Mouse (Mus musculus) kidney, embryonic 14.5 days (tissue): ENCODE measurements around the gene Cd2bp2. TPM values are rescaled to one million over a fixed set of nuclear protein-coding genes. Genes with fewer than 3 reads are reported as not detected.

Source experiments
- ATAC-seq: fragments of 200-750 bp; cut with Nextera tagmentation; 2 replicates; pipeline ENCODE4 v1.8.0; 2017; ENCODE audit warnings: moderate number of reproducible peaks, mild to moderate bottlenecking, moderate TSS enrichment, moderate library complexity; ENCODE audit not compliant: low FRiP score, low TSS enrichment
- H3K27ac ChIP-seq: fragments of 300-500 bp; sonication (generic); 2 replicates; pipeline ENCODE4 v1.5.1; 2014; ENCODE audit warnings: low read depth, mild to moderate bottlenecking, low read length, moderate library complexity, mixed read lengths
- H3K27me3 ChIP-seq: fragments of 300-500 bp; sonication (generic); 2 replicates; pipeline ENCODE4 v1.6.1; 2014; ENCODE audit warnings: mild to moderate bottlenecking, low read length; ENCODE audit not compliant: control insufficient read depth, insufficient read depth
- H3K36me3 ChIP-seq: fragments of 300-500 bp; sonication (generic); 2 replicates; pipeline ENCODE4 v1.6.1; 2014; ENCODE audit warnings: low read length, mixed read lengths; ENCODE audit not compliant: control insufficient read depth, insufficient read depth
- H3K4me1 ChIP-seq: fragments of 300-500 bp; sonication (generic); 2 replicates; pipeline ENCODE4 v1.6.1; 2014; ENCODE audit warnings: low read length, mixed read lengths; ENCODE audit not compliant: control insufficient read depth, insufficient read depth
- H3K4me2 ChIP-seq: fragments of 300-500 bp; sonication (generic); replicated peaks from 2 replicates; pipeline ENCODE4 v1.6.1; 2014; ENCODE audit warnings: low read depth, mild to moderate bottlenecking, low read length
- H3K4me3 ChIP-seq: fragments of 300-500 bp; sonication (generic); 2 replicates; pipeline ENCODE4 v1.5.1; 2014; ENCODE audit warnings: mild to moderate bottlenecking, low read length
- H3K9ac ChIP-seq: fragments of 300-500 bp; sonication (generic); 2 replicates; pipeline ENCODE4 v1.6.1; 2014; ENCODE audit warnings: low read depth, mild to moderate bottlenecking, low read length, moderate library complexity
- H3K9me3 ChIP-seq: fragments of 300-500 bp; sonication (generic); 2 replicates; pipeline ENCODE4 v1.6.1; 2016; ENCODE audit warnings: low read length; ENCODE audit not compliant: control insufficient read depth
- WGBS: fragments of 180-500 bp; shearing (Covaris S2); extraction: QIAGEN DNeasy Blood & Tissue Kit; methylation state at CpG from one replicate; pipeline ENCODE4 v1.1.7; 2014; 5-methylcytosine and 5-hydroxymethylcytosine counted together
- polyA plus RNA-seq: library from polyadenylated mRNA; unstranded; fragments of >200 nt; fragmentation: Nextera tagmentation; extraction: Ambion mirVana; gene quantifications from 2 replicates; pipeline ENCODE4 v1.2.1, GENCODE M21; 2014

Gene Cd2bp2
- polyA plus RNA-seq, 1 experiment from 2014 or later: 57.6 TPM

DNA sequence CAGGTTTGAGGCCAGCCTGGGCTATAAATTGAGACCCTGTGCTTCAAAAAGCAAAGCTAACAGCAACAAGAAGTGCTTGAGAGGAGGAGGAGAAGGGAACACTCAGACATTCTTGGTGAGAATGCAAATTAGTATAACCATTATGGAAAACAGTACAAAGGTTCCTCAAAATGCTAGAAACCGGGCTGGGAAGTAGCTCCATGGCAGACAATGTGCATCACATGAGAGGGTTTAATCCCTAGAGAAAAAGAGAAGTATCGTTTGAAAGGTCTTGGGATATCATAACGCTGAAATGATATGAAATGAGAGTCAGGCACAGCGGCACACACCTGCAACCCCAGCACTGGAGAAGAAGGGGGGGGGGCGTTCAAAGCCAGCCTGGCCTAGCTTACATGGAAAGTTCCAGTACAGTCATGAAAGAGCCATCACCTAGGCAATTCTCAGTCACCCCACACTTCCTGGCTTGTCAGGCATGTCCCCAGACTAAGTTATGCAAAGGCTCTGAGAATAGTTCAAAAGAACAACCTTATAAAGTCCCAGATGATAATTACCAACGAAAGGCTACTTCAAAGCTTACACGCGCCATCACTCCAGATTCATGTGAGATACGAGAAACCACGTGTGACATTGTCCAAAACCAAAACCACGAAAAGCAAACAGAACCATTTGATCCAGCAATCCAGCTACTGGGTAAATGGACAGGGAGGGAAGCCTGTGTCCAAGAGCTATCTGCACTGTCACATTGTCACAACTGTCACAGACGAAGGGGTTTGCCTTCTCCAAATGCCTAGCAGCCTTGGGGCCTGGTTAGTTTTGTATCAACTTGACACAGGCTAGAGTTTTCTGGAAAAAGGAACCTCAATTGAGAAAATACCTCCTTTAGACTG lies 30.0 kb downstream of the Cd2bp2 start:
- H3K4me2 ChIP-seq: no peak overlapping the region
- 79% methylated on average over 12 of the region's 12 CpGs for WGBS
- H3K27me3 ChIP-seq: no peaks in the 10 kb centered on the region
- no peak overlapping the region for H3K4me3 ChIP-seq
- no peaks in the 10 kb centered on the region for H3K9me3 ChIP-seq
- no peaks in the 10 kb centered on the region for H3K4me1 ChIP-seq
- no peak for ATAC-seq
- H3K36me3 ChIP-seq: no peaks in the 10 kb centered on the region
- H3K27ac ChIP-seq: no peak overlapping the region
- no peak overlapping the region for H3K9ac ChIP-seq

DNA sequence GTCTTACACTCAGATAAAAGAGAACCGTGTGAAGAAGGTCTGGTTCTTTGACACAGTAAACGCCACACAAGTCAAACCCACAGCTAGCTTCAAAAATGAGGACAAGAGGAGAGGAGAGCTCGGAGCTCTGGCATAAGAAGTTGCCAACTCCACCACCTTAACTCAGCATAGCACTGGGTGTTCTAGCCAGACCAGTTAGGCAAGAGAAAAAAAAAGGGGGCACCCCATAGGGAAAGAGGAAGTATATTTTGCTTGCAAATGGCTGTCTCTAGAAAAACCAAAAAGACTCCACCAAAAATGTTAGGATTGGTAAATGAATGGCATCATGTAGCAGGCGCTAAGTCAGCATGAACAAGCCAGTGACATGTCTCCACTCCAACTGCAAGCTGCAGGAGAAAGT lies 31.8 kb downstream of the Cd2bp2 start:
- ATAC-seq: no peak
- 87% methylated on average over 4 of the region's 4 CpGs for WGBS

DNA sequence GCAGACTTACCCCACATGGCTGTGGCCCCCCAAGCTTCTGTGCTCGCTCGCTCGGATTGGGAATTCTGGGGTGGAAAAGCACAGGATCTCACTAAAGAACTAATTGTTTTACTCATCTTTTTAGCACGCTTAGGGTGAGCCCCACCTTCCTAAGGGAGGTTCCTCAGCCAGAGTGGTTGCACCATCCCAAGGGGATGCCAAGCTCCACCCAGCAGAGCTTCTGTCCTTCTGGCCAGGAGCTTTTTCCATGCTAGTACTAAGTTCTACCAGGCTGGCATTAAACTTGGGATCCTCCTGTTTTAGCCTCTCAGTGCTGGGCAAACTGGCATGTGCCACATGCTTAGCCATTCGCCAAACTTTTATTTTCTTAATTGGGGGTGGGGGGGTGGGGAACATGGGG lies 33.3 kb downstream of the Cd2bp2 start:
- WGBS: 87% methylated on average over 5 of the region's 5 CpGs

More for the DNA sequence above, 31.8 kb downstream of the Cd2bp2 start:
- Histone ChIP-seq H3K4me2 (no peak overlapping the region), H3K4me3 (no peak overlapping the region), H3K36me3 (no peaks in the 10 kb centered on the region), H3K27me3 (no peaks in the 10 kb centered on the region), H3K4me1 (no peaks in the 10 kb centered on the region), H3K9me3 (no peaks in the 10 kb centered on the region), H3K27ac (no peak overlapping the region), H3K9ac (no peak overlapping the region)

DNA sequence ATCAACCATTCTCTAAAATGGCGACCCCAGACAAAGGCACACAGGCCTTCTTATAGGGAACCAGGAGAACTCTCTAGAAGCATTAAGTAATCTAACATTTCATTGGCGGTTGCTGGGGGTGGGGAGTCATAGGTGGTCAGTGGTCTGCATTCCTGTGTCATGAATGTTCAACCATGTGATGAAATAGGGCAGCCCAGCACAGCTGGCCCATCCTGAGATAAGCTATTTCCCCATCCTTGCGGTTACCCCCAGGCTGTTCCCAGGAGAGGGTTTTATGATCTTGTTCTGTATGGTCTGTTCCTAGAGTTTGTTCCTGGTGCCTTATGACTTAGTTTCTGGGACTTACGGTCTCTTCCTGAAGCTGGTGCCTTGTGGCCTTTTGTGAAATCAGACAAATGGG lies 38.3 kb downstream of the Cd2bp2 start:
- no peak for ATAC-seq
- H3K4me1 ChIP-seq: no peaks in the 10 kb centered on the region
- H3K4me2 ChIP-seq: no peak overlapping the region
- no peak overlapping the region for H3K27ac ChIP-seq
- no peaks in the 10 kb centered on the region for H3K9me3 ChIP-seq
- H3K36me3 ChIP-seq: no peaks in the 10 kb centered on the region
- H3K27me3 ChIP-seq: no peaks in the 10 kb centered on the region
- no peak overlapping the region for H3K9ac ChIP-seq
- H3K4me3 ChIP-seq: no peak overlapping the region
- 89% methylated on average over 4 of the region's 4 CpGs for WGBS

More for the DNA sequence above, 33.3 kb downstream of the Cd2bp2 start:
- no peak for ATAC-seq
- Histone ChIP-seq H3K9ac (no peak overlapping the region), H3K4me3 (no peak overlapping the region), H3K27ac (no peak overlapping the region), H3K36me3 (no peaks in the 10 kb centered on the region), H3K9me3 (no peaks in the 10 kb centered on the region), H3K4me1 (no peaks in the 10 kb centered on the region), H3K27me3 (no peaks in the 10 kb centered on the region), H3K4me2 (no peak overlapping the region)

DNA sequence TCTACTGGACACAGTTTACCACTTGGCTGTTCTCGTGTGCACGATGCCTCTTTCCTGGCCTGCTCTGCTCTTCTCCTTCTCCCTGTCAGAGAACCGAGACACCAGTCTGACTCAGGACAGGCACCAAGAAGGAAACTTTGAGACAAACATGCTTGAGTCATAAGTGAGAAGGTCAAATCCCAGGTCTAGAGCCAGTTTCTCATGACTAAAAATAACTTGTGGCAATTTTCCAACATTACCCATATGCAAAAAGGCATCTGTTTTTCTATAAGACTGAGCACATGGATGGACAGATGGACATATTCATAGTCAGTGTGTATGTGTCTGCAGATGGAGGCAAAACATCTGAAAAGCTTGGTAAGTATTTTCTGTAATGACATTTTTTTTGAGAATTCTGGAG lies 42.4 kb downstream of the Cd2bp2 start:
- Histone ChIP-seq H3K27me3 (no peaks in the 10 kb centered on the region), H3K4me3 (no peak overlapping the region)

DNA sequence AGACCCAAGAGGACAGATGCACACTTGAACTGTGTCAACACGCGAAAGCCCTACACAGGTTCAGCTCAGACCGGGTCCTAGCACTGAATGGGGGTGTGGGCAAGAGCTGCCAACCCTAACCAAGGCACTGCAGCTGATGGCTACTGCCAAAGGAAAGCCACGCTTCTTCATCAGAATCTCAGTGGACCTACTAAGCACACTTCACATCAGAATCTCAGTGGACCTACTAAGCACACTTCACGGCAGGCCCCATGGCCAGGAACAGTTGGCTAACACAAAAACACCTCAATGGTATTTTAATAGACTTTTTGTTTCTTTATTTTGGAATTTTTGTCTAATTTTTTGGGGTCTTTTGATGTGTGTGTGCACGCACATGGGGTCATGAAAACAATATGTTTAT lies 43.4 kb downstream of the Cd2bp2 start:
- no peaks in the 10 kb centered on the region for H3K9me3 ChIP-seq
- no peak overlapping the region for H3K27ac ChIP-seq
- H3K4me1 ChIP-seq: no peaks in the 10 kb centered on the region
- ATAC-seq: no peak
- H3K4me3 ChIP-seq: no peak overlapping the region
- H3K27me3 ChIP-seq: no peaks in the 10 kb centered on the region
- no peaks in the 10 kb centered on the region for H3K36me3 ChIP-seq
- H3K4me2 ChIP-seq: no peak overlapping the region
- WGBS: 91% methylated on average over 6 of the region's 6 CpGs
- no peak overlapping the region for H3K9ac ChIP-seq

More for the DNA sequence above, 42.4 kb downstream of the Cd2bp2 start:
- no peaks in the 10 kb centered on the region for H3K36me3 ChIP-seq
- no peak for ATAC-seq
- H3K9ac ChIP-seq: no peak overlapping the region
- no peaks in the 10 kb centered on the region for H3K4me1 ChIP-seq
- H3K4me2 ChIP-seq: no peak overlapping the region
- no peaks in the 10 kb centered on the region for H3K9me3 ChIP-seq
- 69% methylated on average over 3 of the region's 3 CpGs for WGBS
- H3K27ac ChIP-seq: no peak overlapping the region

DNA sequence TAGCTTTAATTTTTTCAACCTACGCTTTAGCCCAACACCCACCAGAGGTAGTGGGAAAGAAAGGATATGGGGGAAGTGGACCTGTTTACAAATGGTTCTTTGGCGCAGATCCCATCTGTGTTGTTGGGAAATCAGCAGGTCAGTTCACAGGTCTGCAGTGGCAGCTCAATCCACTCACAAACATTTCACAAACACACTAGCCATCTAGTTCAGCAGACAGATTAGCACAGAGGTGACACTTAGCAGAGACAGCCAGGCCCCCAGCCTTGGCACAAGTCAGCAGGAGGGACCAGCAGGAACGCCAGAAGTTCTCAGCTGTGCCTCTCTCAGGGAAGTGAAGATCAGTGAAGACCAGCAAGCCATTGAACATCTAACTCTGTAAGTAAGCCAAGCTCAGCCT lies 47.9 kb downstream of the Cd2bp2 start:
- Histone ChIP-seq H3K36me3 (no peaks in the 10 kb centered on the region), H3K9ac (no peak overlapping the region), H3K4me3 (no peak overlapping the region), H3K27me3 (no peaks in the 10 kb centered on the region), H3K27ac (no peak overlapping the region), H3K4me2 (no peak overlapping the region), H3K9me3 (no peaks in the 10 kb centered on the region), H3K4me1 (no peaks in the 10 kb centered on the region)
- 74% methylated on average over 3 of the region's 3 CpGs for WGBS
- ATAC-seq: no peak

DNA sequence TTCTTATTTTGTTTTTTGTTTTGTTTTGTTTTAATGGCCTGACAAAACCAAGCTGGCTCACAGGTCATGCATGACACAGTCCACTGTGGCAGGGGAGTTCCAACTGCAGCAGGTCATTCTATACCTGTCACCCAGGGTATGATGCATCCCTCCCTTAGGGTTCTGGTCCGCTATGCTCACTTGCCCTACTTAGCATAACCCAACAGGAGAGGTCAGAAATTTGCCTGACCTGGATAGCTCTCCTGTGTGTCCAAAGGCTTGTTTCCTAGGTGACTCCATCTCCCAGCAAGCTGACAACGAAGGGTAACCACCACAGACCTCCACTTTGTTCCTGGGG lies 49.6 kb downstream of the Cd2bp2 start:
- H3K27me3 ChIP-seq: no peaks in the 10 kb centered on the region

DNA sequence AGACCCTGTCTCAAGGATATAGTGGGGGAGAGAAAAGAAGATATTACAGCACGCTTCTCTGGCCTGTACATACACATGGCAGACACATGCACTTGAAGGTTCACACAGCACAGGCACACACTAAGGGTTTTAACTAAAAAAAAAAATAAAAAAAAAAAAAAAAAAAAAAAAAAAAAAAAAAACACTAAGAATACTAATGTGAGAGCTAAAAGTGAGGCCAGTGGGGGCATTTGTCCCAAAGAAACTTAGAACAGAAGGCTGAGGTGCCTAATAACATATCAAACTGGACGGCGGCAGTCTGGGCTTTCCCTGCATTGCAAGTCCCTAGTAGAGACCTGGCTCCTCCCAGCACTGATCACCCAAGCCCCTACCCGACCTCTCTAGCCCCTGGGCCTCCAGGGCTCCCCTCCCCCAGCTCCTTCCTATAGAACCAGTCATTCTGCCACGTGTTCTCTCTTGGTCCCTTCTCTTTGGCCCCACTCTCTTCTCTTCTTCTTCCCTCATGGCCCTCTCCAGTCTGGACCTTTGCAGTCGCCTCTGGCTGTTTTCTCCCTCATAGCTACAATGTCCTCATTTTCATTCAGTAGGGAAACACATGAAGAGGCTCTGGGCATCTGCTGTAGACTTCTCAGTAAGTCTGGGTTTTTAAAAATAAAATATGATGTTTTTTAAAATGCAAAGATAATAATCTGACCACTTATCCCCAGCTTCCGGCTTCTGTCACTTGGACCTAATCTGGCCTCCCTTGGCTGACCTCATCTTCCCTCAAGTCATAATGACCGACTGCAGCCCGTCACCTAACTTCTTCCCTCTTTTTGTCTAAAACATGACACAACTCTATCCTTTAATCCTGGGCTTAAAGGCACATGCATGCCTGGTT lies 50.2 kb downstream of the Cd2bp2 start:
- Histone ChIP-seq H3K36me3 (no peaks in the 10 kb centered on the region), H3K4me3 (no peak overlapping the region), H3K9ac (no peak overlapping the region), H3K4me1 (no peaks in the 10 kb centered on the region), H3K27ac (no peak overlapping the region), H3K27me3 (no peaks in the 10 kb centered on the region), H3K9me3 (no peaks in the 10 kb centered on the region), H3K4me2 (no peak overlapping the region)
- WGBS: 52% methylated on average over 9 of the region's 9 CpGs
- ATAC-seq: no peak

More for the DNA sequence above, 49.6 kb downstream of the Cd2bp2 start:
- no peaks in the 10 kb centered on the region for H3K4me1 ChIP-seq
- H3K4me2 ChIP-seq: no peak overlapping the region
- H3K36me3 ChIP-seq: no peaks in the 10 kb centered on the region
- H3K9ac ChIP-seq: no peak overlapping the region
- WGBS: 70% methylated on average over 2 of the region's 2 CpGs
- ATAC-seq: no peak
- no peak overlapping the region for H3K4me3 ChIP-seq
- no peak overlapping the region for H3K27ac ChIP-seq
- H3K9me3 ChIP-seq: no peaks in the 10 kb centered on the region
